Mouse (Mus musculus) granulocyte monocyte progenitor cell, adult 5-6 weeks (primary cell): Measurements from ENCODE around the gene Wdr45. TPM values are rescaled to one million over a fixed set of nuclear protein-coding genes. Genes with fewer than 3 reads are reported as not detected.
A peak's percentile ranks its signal among the peaks of the same experiment; 100 is the strongest.
"Not testable (repeated sequence)": the region's sequence is repeated elsewhere in the genome, so short reads cannot be mapped to it uniquely, and the experiment has no call there.

Experiments used
- ATAC-seq: replicated peaks from 2 replicates; pipeline ENCODE4 v1.8.0; 2016; ENCODE audit warnings: mild to moderate bottlenecking, moderate TSS enrichment, inconsistent platforms; ENCODE audit not compliant: poor library complexity, severe bottlenecking
- total RNA-seq, 2 experiments: library from RNA; stranded (forward) in 1 of 2; stranded (reverse) in 1 of 2; fragments of 200-712, 200-1000 nt in 1 of 2; fragments of >200 nt in 1 of 2; fragmentation: Nextera tagmentation in 1 of 2; gene quantifications; 2 replicates each; pipeline ENCODE4 v1.2.3; 2014 to 2017

The Wdr45 gene
- total RNA-seq, 2 experiments from 2014 or later = 22.5 to 31.2 TPM

DNA sequence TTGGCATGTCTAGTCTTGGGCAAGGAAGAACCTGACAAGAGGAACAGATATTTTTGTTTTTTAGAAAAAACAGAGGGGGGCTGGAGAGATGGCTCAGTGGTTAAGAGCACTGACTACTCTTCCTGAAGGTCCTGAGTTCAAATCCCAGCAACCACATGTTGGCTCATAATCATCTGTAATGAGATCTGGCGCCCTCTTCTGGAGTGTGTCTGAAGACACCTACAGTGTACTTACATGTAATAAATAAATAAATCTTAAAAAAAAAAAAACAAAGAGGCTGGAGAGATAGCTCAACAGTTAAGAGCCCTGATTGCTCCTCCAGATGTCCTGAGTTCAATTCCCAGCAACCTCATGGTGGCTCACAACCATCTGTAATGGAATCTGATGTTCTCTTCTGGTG is 1.9 kb downstream of the Wdr45 start:
- not testable (repeated sequence) for ATAC-seq

DNA sequence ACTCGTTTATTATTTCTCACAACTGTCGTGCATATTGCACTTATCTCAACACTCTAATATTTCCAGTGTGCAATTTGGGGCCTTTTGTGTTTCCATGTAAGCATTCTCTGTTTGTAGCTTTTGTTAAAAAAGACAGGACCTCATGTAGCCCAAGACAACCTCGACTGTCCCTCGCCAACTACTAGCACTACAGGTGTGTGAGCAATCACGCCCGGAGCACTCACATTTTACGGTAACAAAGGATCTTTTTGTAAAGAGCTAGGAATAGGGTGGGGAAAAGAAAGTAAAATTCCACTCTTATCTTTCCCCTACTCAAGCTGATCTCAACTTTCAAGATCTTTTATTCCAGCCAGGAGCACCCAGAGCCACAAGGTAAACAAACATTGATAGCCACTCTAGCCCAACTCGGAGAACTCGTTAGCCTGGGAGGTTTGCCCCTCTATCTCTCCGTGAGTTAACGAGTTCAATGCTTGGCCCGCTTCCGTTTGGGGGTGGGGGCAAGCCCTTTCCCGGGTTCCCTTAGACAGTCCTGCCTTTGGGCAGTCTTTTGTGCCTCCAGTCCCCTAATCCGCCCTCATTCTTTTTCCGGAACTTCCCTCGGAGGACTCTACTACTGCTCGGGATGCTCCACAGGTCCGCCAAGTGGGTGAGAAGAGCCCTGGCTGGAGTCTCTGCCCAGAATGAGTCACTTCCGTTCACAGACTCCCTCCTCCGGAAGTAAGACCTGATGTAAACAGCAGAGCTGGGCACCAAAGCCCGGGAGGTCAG is 7.6 kb downstream of the Wdr45 start, which contains the start of gene Gm45208:
Gm45208 (plus strand) TSS at position 732 of the 768 bp plus-strand sequence.
- peak; percentile 97 for ATAC-seq

DNA sequence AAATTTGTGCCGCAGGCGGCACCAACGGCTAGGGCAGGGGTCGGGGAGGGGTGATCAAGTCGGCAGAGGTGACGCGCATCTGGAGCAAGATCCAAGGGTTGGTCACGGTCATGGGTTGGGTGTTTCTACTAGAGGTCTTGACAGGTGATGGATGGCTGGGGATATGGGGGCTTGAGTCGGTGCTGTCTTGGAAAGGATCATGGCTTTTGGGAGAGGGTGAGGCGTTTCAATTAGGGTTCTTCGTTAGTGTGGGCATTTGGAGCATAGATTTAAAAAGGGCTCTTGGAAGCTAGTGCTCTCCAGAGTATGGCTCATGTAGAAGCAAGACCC is 8.1 kb downstream of the Wdr45 start:
- ATAC-seq = no peak

DNA sequence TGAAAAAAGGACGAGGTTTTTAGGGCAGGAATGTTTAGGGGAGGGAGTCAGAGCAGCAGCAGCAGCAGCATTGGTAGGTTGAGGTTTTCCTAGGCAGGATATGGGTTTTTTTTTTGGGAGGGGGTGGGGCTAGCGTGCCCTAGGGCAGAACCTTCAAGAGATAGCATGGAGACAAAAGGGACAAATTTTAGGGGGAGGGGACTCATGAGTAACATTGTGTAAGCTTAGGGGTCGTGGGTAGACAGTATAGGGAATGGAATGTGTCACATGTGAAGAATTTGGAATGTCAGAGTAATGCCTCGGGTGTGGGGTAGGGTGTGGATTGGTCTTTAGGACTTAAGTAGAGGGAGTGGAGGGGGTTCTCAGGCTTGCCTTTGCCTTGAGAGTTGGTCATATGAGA is 8.6 kb downstream of the Wdr45 start:
- no peak for ATAC-seq

DNA sequence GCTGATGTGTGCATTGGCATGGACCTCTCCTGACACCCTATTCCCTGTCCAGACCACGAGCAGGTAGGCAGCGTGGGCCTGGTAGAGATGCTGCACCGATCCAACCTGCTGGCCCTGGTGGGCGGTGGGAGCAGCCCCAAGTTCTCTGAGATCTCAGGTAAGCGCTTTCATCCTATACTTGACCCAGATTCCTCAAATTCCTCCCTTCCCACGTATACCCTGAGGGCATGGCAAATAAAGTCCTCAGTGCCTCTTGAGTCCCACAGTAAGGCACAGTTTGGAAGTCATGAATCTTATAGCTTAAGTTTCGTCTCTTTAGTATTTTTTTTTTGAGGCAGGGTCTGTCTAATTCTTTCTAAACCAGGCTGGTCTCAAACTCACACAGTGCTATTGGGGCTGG is 10.0 kb downstream of the Wdr45 start:
- no peak for ATAC-seq

DNA sequence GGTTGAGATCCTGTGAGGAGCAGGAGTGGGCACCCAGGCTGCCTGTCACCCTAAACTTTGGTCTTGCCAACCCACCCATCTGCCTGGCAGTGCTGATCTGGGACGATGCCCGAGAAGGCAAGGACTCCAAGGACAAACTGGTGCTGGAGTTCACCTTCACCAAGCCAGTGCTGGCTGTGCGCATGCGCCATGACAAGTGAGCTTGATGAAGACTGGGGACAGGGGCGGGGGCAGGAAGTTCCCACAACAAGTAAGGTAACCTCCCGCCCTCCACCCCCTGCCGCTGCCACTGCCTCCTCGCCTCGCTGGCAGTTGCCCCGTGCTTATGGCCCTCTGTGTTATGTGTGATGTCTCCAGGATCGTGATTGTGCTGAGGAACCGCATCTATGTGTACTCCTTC is 11.7 kb downstream of the Wdr45 start:
- no peak for ATAC-seq

DNA sequence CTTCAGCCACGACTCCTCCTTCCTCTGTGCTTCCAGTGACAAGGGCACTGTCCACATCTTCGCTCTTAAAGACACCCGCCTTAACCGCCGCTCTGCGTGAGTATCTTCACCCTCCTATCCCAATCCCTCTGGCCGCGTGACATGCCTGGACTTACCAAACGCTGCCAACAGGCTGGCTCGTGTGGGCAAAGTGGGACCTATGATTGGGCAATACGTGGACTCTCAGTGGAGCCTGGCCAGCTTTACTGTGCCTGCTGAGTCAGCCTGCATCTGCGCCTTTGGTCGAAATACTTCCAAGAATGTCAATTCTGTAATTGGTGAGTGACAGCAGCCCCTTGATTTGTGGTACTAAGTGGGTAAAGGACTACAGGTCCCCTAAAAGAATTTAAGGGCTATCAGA is 13.0 kb downstream of the Wdr45 start:
- peak; percentile 41 for ATAC-seq

DNA sequence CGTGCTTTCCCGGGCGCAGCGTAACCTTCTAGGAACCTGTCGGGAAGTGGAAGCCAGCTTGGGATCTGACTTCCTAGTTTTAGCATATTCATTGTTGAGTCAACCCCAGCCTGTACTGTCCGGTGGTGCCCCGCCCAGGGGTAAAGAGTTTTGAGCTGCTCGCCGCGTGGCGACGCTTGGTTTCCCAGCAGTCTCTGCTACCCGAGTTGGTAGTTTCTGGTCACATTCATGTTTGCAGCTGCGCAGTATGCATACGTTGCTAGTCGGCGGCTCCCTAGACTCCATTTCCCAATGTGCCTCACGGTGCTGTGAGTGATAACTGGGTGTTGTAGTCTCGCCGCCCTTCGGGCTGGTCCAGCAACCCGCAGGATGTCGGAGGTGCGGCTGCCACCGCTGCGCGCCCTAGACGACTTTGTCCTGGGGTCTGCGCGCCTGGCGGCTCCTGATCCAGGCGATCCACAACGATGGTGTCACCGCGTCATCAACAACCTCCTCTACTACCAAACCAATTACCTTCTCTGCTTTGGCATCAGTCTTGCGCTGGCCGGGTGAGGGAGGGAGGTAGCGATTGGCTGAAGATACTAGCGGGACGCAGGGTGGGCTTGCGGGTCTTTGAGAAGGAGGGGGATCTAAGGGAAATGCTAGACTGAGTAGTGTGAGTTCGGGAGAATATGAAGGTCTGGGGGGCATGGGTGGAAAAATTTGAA is 14.2 kb downstream of the Wdr45 start, which contains the start of gene Praf2:
Praf2 (plus strand) TSS at position 225 of the 707 bp plus-strand sequence.
- ATAC-seq = peak; percentile 90

DNA sequence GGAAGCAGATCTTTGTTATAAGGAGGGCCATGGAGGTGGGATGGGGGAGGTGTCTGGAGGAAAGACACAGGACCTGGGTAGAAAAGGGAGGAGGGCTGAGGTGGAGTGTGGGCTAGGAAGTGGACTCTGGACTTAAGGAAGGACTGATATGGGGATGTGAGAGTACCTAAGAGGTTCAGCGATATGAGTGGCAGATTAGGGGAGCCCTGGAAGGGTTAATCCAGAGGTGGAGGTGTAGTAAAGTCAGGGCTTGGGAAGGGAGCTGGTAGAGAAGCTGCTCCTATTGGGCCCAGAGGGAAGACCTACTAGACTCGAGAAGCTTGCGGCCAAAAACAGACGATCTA is 14.8 kb downstream of the Wdr45 start:
- no peak for ATAC-seq

DNA sequence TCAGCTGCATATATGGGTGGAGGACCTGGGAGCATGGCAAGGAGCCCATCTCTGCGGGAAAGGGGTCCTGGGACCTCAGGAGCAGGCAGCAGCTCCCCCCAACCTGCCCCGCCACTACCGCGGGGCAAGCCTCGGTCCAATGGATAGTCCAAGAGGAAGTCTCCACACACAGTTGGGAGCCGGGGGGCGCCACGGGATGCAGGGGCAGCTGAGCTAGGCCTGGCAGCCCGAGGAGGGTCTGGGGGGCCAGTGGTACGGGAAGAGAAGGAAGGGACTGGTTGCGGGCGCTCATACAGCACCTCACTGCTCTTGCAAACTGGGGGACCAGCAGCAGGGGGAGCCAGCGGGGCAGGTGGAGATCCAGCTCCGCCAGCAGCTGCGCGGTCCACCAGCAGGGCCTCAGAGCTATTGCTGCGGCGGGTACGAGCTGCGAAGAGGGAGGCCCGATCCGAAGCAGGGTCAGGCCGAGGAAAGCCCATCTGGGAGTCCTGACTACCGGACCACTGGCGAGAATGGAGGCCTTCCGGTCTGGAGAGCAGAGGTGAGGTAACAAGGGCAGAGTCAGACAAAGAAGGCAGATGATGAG is 19.5 kb downstream of the Wdr45 start:
- ATAC-seq = peak; percentile 93

DNA sequence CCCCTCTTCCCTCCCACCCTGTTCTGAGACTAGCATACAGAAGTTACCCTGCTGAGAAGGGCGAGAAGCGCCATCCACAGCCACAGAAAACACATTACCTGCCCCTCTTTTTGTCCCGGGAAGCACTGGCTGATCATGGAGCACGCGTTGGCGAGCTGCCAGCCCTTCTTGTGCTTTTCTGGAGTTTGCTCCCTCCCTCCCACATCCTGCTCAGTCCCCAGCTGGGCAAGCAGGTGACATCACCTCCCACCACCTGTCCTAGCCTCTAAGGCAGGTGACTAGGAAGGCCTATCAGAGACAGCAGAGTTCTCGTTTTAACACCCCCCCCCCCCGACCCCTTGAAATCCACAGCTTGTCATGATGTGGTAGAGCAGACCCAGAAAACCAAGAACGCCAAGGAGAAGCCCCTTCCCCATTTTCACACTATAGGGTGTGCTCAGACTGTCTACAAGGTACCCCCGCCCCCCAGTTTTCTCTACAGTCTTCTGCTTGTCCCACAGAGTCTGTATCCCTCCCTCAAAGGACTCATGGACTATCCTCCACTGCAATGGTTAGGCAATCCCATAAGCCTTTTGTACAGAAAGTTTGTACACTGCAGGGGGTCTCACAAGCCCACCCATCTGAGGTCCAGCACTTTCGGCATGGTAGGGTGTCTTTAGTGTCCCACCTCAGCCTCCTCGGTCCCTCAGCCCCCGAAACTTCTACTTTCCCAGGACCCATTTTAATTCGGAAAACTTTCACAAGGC is 25.4 kb downstream of the Wdr45 start:
- no peak for ATAC-seq

DNA sequence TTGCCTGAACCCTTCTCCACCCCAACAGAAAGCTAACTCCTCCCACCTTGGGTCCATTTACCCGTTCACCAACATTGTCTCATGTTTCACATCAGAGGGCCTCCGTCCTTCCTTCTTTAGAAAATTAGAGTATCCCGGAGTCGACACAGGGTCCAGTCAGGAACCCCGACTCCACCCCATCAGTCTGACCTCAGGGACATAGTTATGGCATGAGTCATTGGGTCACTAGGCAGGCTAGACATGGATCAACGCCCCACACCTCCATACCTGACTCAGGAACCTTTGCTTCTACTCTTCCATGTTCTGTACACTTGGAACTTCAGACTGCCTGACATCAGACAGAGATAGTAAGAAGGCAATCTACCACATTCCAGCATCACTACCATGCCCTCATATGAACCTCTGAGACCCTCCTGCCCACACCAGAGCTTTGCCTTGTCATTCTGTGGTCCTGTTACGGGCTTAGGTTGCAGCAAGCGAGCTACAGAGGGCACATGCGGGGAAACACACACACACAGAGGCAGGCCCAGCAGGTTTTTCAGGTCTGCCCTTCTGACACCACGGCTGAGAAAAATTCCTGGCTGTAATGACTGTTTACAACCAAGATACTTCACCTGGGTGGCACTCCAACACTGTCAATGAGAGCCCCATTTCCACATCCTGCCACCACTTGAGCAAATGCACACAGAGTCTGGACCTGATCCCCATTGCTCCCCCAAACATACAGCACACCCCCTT is 26.1 kb downstream of the Wdr45 start:
- no peak for ATAC-seq

DNA sequence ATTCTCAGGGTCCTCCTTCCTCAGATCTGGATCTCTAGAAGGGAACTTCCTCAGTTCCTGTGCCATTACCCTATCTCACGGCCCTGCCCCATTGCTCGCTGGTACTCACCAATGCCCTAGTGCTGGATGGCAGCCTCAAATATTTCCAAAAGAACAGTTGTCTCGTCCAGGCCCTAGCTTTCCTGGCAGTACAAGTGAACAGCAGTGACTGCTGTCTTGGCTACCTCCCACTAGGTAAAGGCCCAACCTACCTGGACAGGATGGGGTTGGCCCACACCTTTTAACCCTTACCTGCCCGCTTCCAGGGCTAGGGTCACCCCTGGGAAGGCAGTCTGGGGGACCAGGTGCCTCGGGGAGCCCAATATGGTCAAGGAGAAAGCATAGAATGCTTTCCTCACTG is 27.0 kb downstream of the Wdr45 start:
- no peak for ATAC-seq

DNA sequence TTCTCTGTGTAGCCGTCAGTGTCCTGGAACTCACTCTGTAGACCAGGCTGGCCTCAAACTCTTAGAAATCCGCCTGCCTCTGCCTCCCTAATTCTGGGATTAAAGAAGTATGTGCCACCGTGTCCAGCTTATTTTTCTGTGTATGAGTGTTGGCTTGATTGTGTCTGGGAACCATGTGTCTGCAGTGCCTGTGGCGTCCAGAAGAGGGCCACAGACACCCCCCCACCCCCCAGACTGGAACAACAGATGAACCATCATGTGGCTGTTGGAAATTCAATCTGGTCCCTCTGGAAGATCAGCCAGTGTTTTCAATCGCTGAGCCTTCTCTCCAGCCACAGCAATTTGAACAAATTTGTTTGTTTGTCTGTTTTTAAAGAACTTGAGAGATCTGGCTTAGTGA is 29.3 kb downstream of the Wdr45 start:
- no peak for ATAC-seq

DNA sequence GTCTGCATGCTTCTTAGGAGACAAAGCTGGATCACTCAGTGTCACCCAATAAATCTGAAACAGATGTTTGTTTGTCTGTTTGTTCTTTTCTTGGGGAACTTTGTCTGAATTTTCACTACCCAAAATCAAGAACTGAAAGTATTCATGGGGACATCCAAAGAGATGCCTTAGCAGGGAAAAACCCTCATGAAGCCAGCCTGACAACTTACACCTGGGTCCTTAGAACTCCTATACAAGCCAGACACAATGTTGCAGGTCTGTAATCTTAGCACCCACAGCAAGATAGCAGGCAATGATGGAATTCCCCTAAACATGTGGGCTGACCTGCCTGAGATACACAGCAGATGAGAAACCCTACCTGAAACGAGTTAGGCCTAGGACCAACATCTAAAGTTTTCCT is 30.8 kb downstream of the Wdr45 start:
- ATAC-seq = no peak

DNA sequence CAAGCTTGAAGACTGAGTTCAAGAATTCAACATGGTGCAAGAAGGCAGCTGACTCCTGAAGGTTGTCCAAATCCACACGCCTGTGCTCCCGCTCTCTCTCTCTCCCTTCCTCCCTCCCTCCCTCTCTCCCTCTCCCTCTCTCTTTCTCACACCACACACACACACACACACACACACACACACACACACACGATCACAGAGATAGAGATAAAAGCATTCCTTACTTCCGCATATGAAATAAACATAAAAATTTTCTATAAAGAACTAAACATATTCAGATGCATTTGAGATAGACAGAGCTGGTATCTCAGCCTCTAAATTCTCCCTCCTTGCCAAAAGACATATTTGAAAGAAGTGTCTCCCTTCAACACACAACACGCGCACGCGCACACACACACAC is 31.3 kb downstream of the Wdr45 start:
- ATAC-seq = no peak

DNA sequence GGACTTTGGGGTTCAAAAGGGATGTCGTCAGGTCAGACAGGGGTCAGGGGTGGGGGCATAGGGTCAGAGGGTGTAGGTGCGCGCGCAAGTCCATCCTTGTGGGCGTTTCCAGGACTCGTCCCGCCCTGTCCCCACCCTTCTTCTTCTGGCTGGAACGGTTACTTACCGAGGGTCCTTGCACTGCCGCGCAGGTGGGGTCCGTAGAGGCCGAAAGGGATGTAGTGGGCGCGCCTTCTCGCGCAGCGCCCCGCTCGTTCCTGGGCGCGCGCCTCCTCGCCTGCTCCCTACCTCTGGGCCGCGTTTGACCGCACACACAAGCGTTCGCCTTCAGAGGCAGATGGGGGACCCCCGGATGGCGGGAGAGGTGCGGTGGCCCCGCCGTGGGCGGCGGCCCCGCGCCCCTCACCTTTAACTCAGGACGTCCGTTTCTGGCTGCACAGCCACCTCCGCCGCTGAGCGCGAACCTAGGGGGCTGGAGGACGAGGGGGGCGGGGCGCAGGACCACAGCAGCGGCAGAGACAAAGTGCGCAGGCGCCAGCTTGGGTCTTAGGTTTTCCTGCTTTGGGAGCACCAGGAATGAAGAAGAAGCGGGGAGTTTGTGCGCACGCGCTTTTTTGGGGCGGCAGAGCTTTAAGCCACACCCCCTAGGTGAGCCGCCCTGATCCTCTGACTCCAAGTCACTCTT is 36.4 kb downstream of the Wdr45 start, which contains the start of gene Ccdc120:
Ccdc120 (minus strand) TSS at position 474 of the 685 bp plus-strand sequence.
- ATAC-seq = peak; percentile 59

DNA sequence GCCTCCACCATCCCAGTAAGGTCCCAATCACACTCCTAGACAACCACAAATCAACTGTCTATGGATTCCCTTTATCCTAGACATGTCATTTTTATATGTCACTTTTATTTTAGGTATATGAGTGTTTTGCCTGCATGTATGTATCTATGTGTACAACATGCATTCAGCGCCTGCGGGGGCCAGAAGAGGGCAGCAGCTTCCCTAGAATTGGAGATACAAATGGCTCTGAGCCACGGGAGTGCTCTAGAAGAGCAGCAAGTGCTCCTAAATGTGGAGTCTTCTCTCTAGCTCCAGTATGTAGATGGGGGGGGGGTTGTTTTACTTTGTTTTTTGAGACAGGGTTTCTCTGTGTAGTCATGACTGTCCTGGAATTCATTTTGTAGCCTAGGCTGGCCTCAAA is 39.5 kb downstream of the Wdr45 start:
- peak; percentile 70 for ATAC-seq

DNA sequence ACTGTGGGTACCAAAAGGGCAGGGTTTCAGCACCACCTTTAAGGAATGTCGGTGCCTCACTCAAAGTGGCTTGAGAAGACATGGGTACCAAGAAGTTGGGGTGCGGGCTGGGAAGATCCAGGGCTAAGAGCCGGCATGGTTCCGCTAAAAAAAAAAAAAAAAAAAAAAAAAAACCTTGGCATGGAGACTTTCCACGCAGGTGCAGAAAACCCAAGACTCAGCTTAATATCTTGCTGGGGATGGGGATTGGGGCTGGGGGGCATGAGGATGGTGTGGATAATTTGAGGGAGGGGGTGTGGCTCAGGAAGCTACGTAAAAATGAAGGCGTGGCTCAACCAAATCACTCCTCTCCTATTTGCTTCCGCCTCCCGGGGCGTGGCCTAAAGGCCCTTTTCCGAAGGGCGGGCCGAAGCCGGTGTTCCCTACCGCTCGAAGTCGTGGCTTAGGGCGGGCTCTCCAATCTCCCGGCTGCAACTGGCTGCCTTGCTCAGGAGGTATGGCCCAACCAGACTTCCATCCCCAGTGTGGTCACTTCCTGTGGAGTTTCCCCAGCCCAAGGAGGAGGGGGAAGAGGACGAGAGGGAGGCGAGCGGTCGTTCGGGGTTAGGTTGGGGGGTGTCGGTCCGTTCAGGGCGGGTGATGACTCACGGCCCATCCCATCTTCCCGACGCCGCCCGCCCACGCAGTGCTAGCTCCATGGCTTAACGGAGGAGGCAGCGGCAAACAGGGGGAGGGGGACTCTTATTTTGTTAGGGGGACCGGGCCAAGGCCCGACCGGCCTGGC is 48.2 kb downstream of the Wdr45 start, which contains the start of gene Tfe3:
Tfe3 (plus strand) TSS at position 424 of the 784 bp plus-strand sequence.
- ATAC-seq = peak; percentile 86
